Mouse (Mus musculus) brain, embryonic 14.5 days (tissue): ENCODE measurements around the gene Crybb2. TPM values are rescaled to one million over a fixed set of nuclear protein-coding genes. Genes with fewer than 3 reads are reported as not detected.

Experiments
- DNase-seq: peaks from one replicate; pipeline ENCODE4 v3.0.0-alpha.2; 2011; ENCODE audit warnings: low read depth
- CTCF ChIP-seq: fragments of 200-500 bp; IDR thresholded peaks from 2 replicates; pipeline ENCODE4 v1.5.1; 2012; ENCODE audit warnings: inconsistent platforms, mild to moderate bottlenecking, moderate library complexity, borderline replicate concordance; ENCODE audit not compliant: insufficient read depth, insufficient read length; ENCODE audit errors: extremely low read depth
- POLR2A ChIP-seq: fragments of 200-500 bp; IDR thresholded peaks from 2 replicates; pipeline ENCODE4 v1.6.1; 2012; ENCODE audit warnings: mild to moderate bottlenecking, inconsistent platforms, borderline replicate concordance; ENCODE audit not compliant: poor library complexity, insufficient read depth, insufficient read length, severe bottlenecking; ENCODE audit errors: extremely low read depth
- polyA plus RNA-seq: library from polyadenylated mRNA; depleted of rRNA; stranded (reverse); fragments of >200 nt; gene quantifications from 2 replicates; pipeline ENCODE4 v1.2.3, GENCODE M21; 2012

Gene Crybb2
- polyA plus RNA-seq, 1 experiment = not detected

DNA sequence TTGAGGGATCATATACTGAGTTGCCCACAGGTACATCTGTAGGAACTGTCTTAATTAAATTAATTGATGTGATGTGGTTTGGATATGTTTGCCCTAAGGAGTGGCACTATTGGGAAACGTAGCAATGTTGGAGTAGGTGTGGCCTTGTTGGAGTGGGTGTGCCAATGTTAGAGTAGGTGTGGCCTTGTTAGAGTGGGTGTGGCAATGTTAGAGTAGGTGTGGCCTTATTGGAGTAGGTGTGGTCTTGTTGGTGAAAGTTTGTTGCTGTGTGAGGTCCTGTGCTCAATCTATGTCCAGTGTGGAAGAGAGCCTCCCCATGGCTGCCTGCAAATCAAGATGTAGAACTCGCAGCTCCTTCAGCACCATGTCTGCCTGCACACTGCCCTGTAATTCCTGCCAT, 14.4 kb upstream of the Crybb2 start:
- TF ChIP-seq POLR2A (no peak), CTCF (no peak)
- DNase-seq = no peak

DNA sequence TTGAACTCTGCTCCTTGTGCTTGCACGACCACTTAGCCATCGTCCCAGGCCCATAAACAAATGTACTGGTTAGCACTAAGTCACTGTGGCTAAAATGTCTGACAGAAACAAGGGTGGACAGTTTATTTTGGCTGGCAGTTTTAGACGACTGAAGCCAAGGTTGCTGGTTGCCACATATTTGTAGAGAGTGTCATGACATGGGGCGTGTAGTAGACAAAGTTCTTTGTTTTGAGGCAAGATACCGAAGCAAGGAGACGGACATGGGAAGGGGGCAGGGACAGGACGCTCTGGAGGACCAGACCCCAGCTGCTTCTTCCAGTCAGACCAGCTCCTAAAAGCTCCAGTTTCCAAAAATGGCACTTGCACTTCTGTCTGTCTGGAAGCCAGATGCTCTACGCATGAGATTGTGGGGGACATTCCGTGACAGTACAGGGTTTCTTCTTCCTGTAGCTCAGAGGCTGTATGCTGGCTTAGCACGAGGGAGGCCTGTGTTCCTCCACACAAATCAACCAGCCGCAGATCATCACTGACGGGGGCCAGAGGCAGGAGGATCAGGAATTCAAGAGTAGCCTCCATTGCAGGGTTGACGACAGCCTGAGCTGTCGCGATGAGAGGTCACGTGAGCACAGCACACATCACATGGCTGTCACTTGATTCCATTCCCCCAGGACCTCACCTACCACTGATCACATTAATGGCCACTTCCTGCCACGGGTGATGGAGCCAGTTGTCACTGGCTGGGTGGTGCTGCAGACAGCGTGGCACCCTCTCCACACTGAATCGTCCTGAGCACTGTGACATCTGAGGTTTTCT, 12.6 kb upstream of the Crybb2 start:
- TF ChIP-seq POLR2A (no peak), CTCF (no peak)
- no peak for DNase-seq

DNA sequence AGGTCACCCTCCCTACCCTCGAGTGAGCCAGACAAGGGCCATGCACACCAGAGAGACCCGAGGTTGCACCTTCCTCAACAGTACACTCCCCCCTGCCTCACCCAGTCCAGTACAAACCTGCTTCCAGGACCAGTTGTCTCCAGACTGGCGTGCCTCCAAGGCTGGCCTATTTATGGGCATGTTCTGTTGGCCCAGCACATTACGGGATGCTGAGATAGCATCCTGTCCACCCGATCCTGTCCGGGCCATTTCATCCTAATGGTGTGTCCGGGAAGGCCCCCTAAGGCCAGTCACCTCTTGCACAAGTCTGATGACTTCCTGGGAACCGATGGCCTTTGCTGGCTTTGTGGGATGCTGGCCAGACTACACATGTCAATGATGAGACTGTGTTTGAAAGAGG, 11.5 kb upstream of the Crybb2 start, which contains the start of gene Crybb3:
Gene Crybb3, minus strand, starts transcription at position 146 of the 400 bp plus-strand sequence.
- DNase-seq = no peak
- TF ChIP-seq CTCF (no peak), POLR2A (no peak)

DNA sequence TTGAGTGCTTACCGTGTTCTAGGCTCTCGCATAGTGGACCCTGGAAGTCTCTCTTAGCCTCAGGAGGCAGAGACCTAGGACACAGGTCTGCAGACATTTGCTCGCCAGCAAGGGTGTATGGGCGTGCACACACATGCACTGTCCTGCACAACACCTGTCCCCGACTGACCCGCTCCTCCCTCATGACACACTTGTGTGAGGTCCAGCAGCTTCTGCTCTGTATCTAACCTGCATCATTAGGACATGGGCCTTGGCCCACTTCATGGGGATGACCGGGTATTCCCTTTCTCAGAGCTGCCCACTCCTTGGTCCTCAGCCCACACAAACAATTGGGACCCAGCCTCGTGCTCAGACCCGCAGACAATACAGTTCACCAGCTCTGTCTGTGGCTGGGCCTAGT, 11.1 kb upstream of the Crybb2 start:
- TF ChIP-seq CTCF = no peak
- TF ChIP-seq POLR2A = no peak
- no peak for DNase-seq

DNA sequence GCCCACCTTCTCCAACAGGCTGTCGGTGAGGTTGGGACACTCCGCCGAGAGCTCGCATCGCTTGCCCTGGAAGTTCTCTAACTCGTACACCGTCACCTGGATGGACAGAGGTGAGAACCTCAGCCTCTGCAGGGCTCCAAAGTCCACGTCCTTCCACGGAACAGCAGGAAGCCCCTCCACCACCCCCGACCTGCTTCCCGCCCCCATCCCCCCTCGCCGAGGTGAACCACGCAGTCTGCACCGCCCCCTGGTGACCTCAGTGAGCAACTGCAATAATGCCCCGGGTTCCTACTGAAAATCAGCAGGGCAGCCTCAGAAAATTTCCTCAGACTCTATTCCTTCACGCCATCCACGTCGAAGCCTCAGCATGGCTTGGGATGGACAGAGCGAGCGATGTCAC, 9.9 kb upstream of the Crybb2 start:
- peak; percentile 72 for TF ChIP-seq CTCF
- no peak for TF ChIP-seq POLR2A
- DNase-seq = peak; percentile 43

DNA sequence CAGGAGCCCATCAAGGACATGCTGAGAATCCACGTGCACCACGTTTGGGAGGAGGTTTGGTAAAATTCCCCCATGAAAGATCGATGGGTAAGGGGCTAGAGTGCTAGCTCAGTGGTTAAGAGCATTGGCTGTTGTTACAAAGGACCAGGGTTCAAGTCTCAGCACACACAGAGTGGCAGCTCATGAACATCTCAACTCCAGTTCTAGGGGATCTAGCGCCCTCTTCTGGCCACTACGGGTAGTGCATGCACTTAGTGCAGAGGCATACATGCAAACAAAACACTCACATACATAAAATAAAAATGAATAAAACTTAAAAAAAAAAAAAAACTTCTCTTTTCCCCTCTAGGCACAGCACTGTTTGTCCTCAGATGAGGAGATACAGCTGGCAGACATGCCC, 8.8 kb upstream of the Crybb2 start:
- no peak for DNase-seq
- TF ChIP-seq POLR2A (no peak), CTCF (peak; percentile 53; the same call in 1 of the 2 replicates)

DNA sequence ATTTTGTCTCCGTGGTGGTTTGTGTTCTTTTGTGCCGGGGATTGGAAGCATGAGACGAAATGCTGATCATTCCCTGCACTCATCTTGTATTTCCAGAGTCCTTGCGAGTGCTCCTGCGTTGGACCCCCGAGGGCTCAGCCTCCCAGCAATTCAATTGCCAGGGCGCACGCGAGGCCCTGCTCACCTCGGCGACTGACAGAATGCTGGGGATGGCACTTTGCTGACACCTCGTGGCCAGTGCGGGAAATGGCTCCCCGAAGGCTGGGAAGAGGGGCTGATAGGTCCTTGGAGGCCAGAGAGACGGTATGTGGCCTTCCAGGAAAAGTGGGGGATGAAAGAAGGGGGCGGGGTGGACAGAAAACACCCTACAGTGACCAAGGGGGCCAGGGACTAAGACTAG, 15.6 kb downstream of the Crybb2 start:
- TF ChIP-seq POLR2A (no peak), CTCF (peak; percentile 100)
- peak; percentile 86 for DNase-seq

DNA sequence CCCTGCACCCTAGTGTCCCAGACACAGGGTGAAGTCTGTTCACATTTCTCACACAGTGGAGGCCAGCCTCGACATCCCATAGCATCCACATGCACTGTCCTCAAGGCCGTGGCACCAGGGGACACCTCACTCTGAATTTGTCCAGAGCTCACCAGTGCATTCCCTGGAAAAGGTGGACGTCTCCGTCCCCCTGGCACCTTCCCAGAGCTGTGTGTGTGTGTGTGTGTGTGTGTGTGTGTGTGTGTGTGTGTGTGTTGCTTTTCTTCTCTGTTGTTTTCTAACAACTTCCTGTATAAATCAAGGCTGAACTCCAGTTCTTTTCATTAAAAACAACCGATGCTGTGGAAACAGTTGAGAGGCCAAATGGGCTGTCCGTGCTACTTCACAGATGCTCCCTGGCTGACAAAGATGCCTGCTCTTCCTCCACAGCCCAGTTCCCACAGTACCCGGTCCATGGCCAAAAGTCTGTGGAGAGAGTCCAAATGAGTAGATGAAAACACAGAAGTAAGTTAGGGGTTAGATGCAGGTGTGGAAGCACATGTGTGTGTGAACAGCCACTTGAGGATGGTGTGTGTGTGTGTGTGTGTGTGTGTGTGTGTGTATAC, 19.2 kb downstream of the Crybb2 start:
- TF ChIP-seq CTCF = no peak
- TF ChIP-seq POLR2A = no peak
- no peak for DNase-seq

DNA sequence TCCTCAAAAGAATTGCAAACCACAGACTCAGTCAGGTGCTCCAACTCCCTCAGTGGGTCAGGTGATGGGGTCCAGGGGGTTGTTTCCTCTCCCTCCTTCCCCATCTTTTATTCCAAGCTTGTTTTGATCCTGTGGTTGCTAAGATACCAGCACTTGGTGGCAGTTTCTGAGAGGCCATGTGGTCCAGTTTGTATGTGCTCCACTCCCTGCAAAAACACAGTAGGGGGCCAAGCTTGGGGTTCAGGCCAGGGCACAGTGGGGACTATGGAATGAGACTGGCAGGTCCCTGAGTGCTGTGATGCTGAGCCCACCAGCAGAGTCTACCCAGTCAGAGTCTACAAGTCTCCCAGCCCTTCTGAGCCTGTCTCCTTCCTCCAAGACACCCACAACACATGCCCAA, 20.0 kb downstream of the Crybb2 start:
- peak; percentile 66 for DNase-seq

DNA sequence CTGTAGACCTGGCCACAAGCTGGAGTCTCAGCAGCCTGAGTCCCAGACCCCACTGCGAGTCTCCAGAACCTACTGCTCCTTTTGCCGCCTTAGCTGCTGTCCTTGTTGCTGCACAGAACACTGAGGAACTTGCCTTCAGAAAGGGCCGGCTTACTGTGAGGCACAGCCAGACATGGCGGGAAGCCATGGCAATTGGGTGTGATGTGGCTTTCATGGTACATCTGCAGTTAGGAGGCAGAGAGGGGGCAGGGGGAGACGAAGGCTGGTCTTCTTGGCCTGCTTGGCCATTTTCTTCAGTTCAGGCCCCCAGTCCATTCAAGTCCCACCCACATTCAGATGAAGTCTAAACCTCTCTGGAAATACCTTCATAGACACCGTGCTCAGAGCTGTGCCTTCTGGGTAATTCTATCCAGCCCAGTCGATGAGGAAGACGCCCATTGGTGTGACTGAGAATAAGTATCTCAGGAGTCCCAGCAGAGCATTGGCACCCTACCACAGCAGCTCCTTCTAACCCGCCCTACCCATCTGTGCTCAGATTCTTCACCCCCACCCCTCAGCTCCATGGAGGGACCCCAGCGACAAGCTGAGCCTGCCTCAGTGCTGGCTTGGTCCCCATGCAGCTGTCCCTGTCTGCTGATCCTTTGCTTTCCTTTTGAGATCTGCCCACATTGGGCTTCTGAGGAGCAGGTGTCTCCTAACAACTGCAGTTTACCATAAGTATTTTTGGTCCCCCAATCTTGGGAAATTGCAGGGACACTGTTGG, 24.2 kb downstream of the Crybb2 start:
- peak; percentile 78 for DNase-seq

More for the DNA sequence above, 20.0 kb downstream of the Crybb2 start:
- TF ChIP-seq CTCF = no peak

DNA sequence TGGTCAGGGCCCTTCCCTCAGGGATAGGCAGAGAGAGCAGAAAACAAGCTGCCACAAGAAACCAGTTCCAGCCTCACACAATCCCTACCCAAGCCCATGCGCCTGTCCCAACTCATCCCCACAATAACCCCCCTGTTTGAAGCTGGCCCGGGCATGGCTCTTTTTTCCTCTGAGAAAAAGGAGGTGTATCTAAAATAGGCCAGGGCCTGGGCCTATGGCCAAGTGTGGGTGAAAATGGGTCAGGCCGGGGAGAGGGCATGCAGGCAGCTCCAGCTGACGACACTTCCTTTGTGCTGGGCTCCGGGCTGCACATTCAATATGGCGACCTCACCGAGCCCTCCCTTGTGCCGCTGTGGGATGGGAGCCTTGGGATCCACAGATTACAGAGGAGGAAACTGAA, 26.4 kb downstream of the Crybb2 start:
- TF ChIP-seq CTCF (no peak), POLR2A (no peak)
- no peak for DNase-seq

More for the DNA sequence above, 24.2 kb downstream of the Crybb2 start:
- TF ChIP-seq CTCF (no peak), POLR2A (no peak)

DNA sequence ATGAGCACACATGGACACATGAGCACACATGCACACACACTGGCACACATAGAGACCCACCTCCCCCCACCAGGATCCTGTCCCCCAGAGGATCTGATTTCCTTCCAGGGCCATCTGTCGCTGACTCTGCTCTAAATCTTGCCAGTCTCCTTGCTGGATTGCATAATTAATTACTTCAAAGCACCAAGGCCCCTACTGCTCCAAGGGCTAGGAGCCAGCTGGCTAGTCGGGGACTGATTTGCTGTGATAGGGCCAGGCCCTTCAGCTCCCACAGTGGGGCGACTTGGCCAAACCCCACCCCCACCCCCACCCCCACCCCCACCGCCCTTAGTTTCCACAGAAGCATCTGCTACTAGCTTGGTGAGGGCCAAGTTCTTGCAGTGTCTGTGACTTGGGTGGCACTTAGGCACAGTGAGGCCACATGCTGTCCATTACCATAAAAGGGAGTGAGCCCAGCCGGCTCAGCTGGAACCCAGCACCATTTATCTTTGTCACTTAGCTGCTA, 28.3 kb downstream of the Crybb2 start:
- no peak for TF ChIP-seq POLR2A
- no peak for TF ChIP-seq CTCF

More for the DNA sequence above, 28.3 kb downstream of the Crybb2 start:
- peak; percentile 98 for DNase-seq
